Mouse (Mus musculus) embryonic fibroblast, embryonic 13.5 days (primary cell): Measurements from ENCODE around the gene Hook2. TPM values are rescaled to one million over a fixed set of nuclear protein-coding genes. Genes with fewer than 3 reads are reported as not detected.

Source experiments
- H3K27ac ChIP-seq: 2 replicates; pipeline ENCODE4 v1.5.1; 2012; ENCODE audit warnings: low read length, control low read depth, inconsistent platforms; ENCODE audit not compliant: insufficient read depth
- H3K4me1 ChIP-seq: 2 replicates; pipeline ENCODE4 v1.6.1; 2011; ENCODE audit warnings: low read length; ENCODE audit not compliant: control insufficient read depth, insufficient read depth
- H3K4me3 ChIP-seq: 2 replicates; pipeline ENCODE4 v1.5.1; 2011; ENCODE audit warnings: mild to moderate bottlenecking, control low read depth, low read length; ENCODE audit not compliant: insufficient read depth
- CTCF ChIP-seq: IDR thresholded peaks from 2 replicates; pipeline ENCODE4 v1.5.1; 2011; ENCODE audit warnings: mild to moderate bottlenecking, control low read depth, low read length, moderate library complexity, borderline replicate concordance; ENCODE audit not compliant: insufficient read depth
- POLR2A ChIP-seq: IDR thresholded peaks from 2 replicates; pipeline ENCODE4 v1.6.1; 2011; ENCODE audit warnings: low read depth, mild to moderate bottlenecking, control low read depth, low read length, moderate library complexity
- polyA plus RNA-seq: library from polyadenylated mRNA; stranded (reverse); fragments of >200 nt; gene quantifications from 2 replicates; pipeline ENCODE4 v1.2.4, GENCODE M21; 2011; ENCODE audit warnings: low read depth; ENCODE audit not compliant: missing spikeins, insufficient read length

Gene Hook2
- polyA plus RNA-seq, 1 experiment = 8.1 TPM

DNA sequence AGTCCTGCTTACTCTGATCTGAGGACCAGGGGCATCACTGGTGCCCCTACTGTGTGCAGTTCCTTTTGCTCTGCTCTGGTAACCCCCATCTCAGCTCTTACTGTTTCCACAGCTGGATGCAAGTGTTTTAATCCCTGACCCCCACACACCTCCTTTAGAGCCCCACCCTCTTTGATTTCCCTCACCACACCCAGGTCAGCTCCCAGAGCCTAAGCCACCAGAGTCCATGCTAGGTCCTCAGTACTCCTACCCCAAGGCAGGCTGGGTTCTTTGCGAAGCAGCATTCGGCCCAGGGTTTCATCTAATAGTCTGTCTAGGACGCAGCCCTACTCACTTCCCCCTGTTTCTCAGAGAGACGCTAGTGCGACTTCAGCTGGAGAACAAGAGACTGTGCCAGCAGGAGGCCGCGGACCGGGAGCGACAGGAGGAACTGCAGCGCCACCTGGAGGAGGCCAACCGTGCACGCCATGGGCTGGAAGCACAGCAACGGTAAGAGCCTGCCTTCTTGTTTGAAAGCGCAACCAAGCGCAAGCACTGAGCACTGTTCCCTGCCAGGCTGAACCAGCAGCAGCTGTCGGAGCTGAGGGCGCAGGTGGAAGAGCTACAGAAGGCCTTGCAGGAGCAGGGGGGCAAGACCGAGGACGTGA, 7.4 kb downstream of the Hook2 start:
- no peak overlapping the region for H3K4me3 ChIP-seq
- no peaks in the 10 kb centered on the region for H3K4me1 ChIP-seq
- peak; percentile 99 for TF ChIP-seq CTCF
- TF ChIP-seq POLR2A = no peak
- H3K27ac ChIP-seq = no peak overlapping the region

DNA sequence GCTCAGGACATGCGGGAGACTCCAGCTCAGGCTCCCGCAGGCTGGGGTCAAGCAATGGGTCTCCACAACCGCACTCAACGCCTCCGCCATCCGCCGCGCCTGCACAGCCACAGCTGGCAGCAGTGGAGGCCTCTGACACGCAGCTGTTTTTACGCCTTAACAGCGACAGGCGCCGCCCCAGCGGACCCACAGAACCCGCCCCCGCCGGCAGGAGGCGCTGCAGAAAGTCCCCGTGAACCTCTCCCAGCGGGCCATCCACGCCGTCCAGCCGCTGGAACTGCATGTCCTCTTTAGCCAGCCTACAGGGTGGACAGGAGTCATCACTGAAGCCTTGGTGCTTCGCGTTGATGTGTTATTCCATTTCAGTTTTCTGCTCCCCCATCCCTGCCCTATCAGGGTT, 17.3 kb downstream of the Hook2 start:
- Histone ChIP-seq H3K4me1 (no peaks in the 10 kb centered on the region), H3K4me3 (no peak overlapping the region), H3K27ac (no peak overlapping the region)
- no peak for TF ChIP-seq CTCF
- TF ChIP-seq POLR2A = no peak

DNA sequence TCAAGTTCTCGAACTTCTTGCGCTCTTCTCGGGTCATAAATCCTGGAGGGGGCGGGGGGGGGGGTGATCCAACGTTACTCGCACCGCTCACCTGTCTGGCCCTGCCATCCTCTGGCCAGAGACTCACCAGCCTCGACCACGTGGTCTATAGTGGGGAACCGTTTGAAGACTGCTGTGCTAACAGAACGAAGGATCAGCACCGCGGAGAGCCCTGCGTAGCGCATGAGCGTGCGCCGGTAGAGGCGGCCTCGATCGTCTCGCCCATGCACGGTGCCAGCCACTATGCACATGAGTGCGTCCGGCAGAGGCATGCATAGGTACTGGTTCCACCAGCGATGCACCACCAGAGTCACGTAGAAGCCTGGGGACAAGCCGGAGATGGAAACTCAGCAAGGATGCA, 20.8 kb downstream of the Hook2 start:
- H3K27ac ChIP-seq = no peak overlapping the region
- no peak for TF ChIP-seq CTCF
- no peak for TF ChIP-seq POLR2A
- no peaks in the 10 kb centered on the region for H3K4me1 ChIP-seq
- no peak overlapping the region for H3K4me3 ChIP-seq

DNA sequence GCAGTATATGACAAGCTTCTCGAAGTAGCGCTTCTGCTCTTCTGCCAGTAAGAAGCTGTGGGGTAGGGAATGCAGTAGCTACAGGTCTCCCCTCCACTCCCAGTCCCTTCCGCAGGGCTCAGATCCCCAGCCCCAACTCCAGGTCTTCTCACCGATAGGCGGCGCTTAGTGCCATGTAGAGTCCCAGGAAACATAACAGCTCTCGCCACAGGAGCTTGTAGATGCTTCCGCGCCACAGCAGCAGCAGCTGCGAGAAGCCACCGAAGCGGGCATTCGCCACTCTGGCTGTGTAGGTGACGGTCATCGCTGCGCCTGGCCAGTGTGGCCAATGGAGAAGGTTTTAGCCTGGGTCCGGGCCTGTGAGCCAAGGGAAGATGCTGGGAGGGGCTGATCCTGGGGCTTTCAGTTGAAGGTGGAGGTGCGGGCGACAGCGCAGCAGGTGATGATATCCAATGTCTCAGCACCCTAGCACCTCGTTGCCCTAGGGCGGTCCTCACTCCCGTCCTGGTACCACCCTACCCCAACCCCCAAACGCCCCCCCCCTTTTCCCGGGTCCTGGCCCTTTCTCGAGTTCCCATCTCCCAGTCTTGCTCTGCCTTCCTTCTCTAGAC, 22.9 kb downstream of the Hook2 start:
- H3K27ac ChIP-seq = no peak overlapping the region
- no peak overlapping the region for H3K4me3 ChIP-seq
- no peaks in the 10 kb centered on the region for H3K4me1 ChIP-seq
- TF ChIP-seq CTCF = peak; percentile 29; the same call in 1 of the 2 replicates
- no peak for TF ChIP-seq POLR2A

DNA sequence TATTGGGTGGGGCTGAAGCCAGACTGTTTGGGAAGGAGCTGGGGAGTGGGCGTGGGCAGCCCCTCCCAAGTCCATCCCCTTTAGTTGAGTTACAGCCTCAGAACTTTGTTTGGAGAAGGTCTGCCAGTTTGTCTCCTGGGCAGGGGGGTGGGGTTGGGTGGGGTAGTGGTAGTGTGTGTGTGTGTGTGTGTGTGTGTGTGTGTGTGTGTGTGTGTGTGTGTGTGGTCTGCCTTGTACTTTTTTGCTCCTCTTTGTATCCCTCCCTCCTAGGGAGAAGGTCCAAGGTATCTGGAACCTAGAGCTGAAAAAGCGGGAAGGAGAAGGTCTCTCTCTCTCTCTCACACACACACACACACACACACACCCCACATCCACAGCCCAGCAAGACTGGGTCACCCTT, 24.0 kb downstream of the Hook2 start, which contains the start of gene Best2:
Gene Best2, minus strand, starts transcription at position 101 of the 400 bp plus-strand sequence.
- no peak within 1 kb of the TSS for H3K4me3 ChIP-seq
- H3K4me1 ChIP-seq = no peaks in the 10 kb centered on the region
- no peak within 1 kb of the TSS for H3K27ac ChIP-seq
- no peak for TF ChIP-seq POLR2A
- no peak for TF ChIP-seq CTCF

DNA sequence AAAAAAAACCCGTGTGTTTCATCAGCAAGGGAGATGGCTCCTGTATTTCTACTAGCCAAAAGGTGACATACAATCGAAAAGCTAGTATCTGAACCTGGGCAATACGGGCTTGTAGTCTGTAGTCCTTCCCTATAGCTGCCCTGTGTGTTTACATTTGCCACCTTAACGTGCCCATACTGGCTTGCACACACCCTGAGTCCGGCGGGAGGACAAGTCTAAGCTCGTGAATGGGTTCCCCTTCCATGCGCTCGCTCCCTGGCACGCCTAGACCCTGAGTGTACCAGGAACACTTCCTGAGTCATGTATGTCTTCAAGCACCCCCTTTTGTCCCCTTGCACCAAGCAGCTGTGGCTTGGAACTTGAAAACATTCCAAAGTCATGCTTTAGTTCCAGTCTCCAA, 26.3 kb downstream of the Hook2 start:
- TF ChIP-seq POLR2A (no peak), CTCF (no peak)
- no peak overlapping the region for H3K27ac ChIP-seq

DNA sequence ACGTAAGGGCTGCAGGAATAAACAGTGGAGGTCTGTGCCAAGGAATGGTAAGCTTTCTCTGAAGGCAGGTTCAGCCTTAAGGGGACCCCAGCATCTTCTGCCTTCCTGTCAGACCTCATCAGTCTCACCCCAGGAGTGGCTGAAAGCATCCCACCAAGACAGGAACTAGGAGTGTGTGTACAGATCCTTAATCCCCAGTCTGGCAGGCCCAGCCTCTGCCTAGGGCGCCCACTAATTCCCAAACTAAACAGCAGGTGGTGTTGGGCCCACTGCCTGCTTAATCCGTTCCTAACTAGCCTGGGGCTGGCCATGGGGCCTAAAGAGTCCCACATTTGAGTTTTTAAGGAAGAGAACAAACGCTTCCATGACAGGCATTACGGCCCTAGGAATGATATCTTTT, 26.8 kb downstream of the Hook2 start:
- Histone ChIP-seq H3K27ac (no peak overlapping the region), H3K4me1 (no peaks in the 10 kb centered on the region), H3K4me3 (no peak overlapping the region)
- TF ChIP-seq POLR2A = no peak
- TF ChIP-seq CTCF = no peak

More for the DNA sequence above, 26.3 kb downstream of the Hook2 start:
- H3K4me3 ChIP-seq = no peak overlapping the region
- H3K4me1 ChIP-seq = no peaks in the 10 kb centered on the region

DNA sequence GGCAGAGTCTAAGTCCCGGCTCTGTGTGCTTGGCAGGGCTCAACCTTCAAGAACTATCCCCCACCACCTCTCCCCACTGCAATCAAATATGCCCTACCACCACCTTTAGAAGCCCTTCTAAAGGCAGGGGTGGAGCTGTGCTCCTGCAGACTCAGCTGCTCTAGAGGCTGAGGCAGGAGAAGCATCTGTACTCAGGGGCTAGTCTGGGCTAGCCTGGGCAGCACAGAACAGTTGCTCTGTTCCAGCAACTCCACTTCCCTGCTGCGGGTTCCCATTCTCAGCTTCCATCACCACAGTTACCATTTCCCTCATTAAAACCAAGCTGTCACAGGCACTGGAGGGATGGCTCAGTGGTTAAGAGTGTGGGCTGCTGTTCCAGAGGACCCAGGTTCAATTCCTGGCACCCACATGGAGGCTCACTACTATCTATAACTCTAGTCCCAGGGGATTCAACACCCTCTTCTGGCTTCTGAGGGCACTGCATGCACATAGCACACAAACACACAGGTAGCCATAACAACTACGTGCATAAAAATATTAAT, 31.2 kb downstream of the Hook2 start:
- TF ChIP-seq POLR2A = no peak
- no peak for TF ChIP-seq CTCF
- Histone ChIP-seq H3K27ac (no peak overlapping the region), H3K4me3 (no peak overlapping the region), H3K4me1 (peaks cover 8% of the 10 kb centered on the region)

DNA sequence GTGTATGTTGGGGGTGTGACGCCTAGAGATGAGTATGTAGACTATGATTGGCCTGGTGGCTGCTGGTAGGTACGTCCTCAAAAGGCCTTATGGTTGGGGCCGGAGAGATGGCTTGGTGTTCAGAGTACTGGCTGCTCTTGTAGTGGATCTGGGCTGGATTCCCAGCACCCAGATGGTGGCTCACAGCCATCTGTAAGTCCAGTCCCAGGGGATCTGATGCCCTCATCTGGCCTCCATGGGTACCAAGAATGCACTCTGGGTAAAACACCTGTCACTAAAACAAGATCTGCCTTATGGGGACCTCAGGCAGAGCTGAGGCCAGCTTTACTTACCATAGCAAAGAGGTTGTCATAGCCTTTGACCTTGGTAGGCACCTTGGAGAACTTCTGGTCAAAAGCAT, 33.4 kb downstream of the Hook2 start:
- TF ChIP-seq CTCF (no peak), POLR2A (no peak)
- no peak overlapping the region for H3K27ac ChIP-seq
- peak overlapping the region; percentile 94 for H3K4me3 ChIP-seq
- H3K4me1 ChIP-seq = peaks cover 13% of the 10 kb centered on the region

DNA sequence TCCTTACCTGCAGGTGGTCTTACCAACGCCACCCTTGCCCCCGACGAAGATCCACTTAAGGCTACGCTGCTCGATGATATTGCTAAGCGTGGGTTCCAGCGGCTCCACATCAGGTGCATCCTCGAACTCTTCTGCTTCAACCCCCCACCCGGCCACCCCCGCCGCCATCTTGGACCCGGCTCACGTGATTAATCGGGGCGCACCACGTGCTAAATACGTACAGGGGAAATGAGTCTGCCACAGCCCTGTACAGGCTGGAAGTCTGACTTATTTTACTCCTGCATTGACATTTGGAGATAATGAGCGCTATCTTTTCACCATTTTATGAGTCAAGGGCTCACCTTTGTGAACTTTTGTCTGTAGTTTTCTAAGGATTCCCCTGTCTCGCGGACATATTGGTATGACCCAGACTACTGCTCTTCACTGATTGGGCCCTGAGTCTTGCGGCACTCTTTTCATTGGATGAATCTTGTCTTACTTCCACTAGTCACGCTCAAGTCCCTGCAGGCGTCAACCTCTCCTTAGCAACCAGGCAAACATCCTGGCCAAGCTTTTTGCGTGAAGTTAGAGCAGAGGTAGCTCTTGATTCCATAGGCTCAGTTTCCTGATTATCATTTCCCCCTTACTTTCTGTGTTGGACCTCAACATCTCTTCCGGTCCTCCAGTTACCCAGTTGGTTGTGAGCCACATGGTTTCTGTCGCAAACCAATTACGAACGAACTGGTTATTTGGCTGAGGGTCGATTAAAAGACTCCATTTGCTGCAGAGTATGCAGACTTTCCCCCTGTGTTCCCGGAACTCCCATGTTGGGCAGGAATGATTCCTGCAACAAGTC, 34.9 kb downstream of the Hook2 start, which contains the start of gene Asna1:
Gene Asna1, minus strand, starts transcription at position 184 of the 835 bp plus-strand sequence.
- peak within 1 kb of the TSS; percentile 81 for H3K27ac ChIP-seq
- peak within 1 kb of the TSS; percentile 94 for H3K4me3 ChIP-seq
- H3K4me1 ChIP-seq = peaks cover 13% of the 10 kb centered on the region
- TF ChIP-seq CTCF (no peak), POLR2A (peak; percentile 74)
